Mouse (Mus musculus) ES-CJ7 (cell line): ENCODE results near the gene Mettl7a2.
A peak's percentile ranks its signal among the peaks of the same experiment; 100 is the strongest.
"Not testable (repeated sequence)": the region's sequence is repeated elsewhere in the genome, so short reads cannot be mapped to it uniquely, and the experiment has no call there.

ENCODE experiments used
- DNase-seq: peaks from one replicate; pipeline ENCODE4 v3.0.0; 2011; ENCODE audit warnings: low read depth, low spot score

Mettl7a2 gene

GRCm38 (mm10) chr15:100337328-100337727 is 15.7 kb upstream of the Mettl7a2 start:
- not testable (repeated sequence) for DNase-seq

DNA sequence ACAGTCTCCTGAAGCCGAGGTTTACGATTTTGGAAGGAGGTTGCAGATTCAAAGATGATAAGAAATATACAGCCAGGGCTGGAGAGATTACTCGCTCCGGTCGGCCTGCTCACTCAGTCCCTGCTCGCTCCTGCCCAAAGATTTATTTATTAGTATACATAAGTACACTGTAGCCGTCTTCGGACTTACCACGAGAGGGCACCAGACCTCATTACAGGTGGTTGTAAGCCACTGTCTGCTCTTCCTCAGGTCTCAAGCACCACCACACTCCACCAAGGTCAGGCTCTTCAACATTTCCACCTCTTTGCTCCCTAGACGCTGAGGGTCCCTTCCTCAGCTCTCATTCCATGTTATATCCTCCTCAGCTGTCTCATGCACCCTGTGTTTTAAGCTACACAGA is 15.2 kb upstream of the Mettl7a2 start:
- peak; percentile 77 for DNase-seq

DNA sequence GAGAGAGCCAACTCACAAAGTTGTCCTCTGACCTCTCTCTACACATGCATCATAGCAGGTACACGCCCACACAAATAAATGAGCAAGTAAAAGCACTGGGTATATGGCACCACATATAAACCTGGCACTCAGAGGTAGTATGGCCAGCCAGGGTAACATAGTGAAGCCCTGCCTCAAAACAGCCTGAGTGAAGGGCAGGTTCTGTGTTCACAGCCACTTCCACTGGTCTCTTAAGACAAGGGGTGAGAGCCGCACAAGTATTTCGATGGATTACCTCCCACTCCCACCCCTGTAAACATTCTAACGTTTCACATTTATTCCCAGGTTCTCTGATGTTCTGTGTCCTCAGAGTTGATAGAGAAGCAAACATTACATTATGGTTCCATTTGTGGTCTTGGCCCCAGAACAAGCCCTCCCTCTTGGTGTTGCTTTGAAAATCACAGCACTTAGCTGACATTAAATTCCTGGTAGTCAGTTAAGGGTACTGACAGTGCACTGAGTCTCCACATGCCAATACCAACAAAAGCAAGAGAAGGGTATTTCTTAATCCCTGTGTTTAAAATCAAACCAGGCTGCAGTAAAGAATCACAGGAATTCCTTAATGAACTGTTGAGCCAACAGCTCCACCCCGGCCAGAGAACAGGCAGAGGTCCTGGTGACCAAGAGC is 11.6 kb upstream of the Mettl7a2 start:
- DNase-seq, result not testable (repeated sequence)

- no peak for DNase-seq
Observed at GRCm38 (mm10) chr15:100345484-100345883, 7.5 kb upstream of the Mettl7a2 start.

GRCm38 (mm10) chr15:100346761-100347160 is 6.2 kb upstream of the Mettl7a2 start:
- DNase-seq, result no peak

DNA sequence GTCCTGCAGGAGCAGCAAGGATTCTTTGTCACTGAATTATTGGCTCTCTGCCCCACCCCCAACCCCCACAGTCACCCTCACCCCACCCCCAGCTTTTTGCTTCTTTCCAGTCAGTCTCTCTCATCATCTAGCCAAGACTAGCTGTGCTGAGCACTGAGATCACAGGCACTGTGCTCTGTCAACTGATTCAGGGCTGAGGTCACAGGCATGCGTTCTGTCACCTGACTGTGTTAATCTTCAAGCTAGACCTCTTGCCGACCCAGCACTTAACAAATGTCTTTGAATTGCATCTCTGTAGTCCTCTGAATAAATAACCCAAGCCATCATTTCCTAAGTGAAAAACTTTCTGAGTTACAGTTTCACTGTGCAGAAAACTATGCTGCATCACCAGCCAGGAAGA is 3.5 kb upstream of the Mettl7a2 start:
- DNase-seq, result no peak

DNA sequence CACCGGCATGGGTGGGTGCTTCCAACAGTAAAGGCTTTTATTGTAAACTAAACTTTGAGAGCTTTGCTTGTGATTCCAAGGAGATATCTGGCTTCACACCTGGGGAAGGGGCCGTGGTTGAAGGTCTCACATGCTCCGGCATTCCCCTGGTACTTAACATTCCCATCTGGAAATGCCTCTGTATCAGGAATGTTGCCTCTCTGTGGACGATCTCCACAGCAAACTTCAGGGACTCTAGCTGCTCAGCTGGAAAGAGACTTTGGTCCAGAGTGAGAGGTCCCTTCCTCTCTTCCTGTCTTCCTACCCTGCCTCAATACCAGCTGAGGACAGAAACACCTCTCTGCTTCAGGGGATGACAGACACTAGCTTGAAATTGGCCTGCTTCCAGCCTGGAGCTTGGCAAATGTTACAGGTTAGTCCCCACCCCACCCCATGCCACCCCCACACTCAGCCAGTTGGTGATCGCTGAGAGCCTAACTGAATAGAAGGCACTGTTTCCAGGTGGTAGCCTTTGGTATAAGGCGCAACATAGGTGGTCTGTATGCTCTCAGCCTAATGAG is 1.4 kb upstream of the Mettl7a2 start:
- no peak for DNase-seq

GRCm38 (mm10) chr15:100353399-100353798 is 399 bp downstream of the Mettl7a2 start:
- DNase-seq, result not testable (repeated sequence)

GRCm38 (mm10) chr15:100355876-100356275 is 2.9 kb downstream of the Mettl7a2 start:
- DNase-seq, result no peak

- no peak for DNase-seq
Observed at GRCm38 (mm10) chr15:100364242-100364641, 11.2 kb downstream of the Mettl7a2 start, which contains the start of gene Higd1c. TSS of gene Higd1c (plus strand) at chr15:100364542.

GRCm38 (mm10) chr15:100365967-100366366 is 13.0 kb downstream of the Mettl7a2 start:
- DNase-seq, result not testable (repeated sequence)

- no peak for DNase-seq
Observed at GRCm38 (mm10) chr15:100367119-100367518, 14.1 kb downstream of the Mettl7a2 start.

DNA sequence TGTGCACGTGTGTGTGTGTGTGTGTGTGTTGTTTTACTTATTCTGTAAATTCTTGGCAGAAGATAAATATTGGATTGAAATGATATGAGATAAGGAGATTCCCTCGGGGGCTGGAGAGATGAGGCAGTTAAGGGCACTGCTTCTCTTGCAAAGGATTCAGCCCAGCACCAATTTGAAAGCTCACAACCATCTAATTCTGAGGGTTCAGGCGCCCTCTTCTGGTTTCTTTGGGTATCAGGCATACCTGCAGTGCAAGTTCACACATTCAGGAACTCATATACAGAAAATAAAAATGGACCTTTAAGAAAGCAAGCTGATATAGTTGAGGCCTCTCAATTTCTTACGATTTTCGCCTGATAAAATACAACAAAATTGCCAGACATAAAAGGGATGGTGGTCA is 22.1 kb downstream of the Mettl7a2 start:
- peak; percentile 71 for DNase-seq

DNA sequence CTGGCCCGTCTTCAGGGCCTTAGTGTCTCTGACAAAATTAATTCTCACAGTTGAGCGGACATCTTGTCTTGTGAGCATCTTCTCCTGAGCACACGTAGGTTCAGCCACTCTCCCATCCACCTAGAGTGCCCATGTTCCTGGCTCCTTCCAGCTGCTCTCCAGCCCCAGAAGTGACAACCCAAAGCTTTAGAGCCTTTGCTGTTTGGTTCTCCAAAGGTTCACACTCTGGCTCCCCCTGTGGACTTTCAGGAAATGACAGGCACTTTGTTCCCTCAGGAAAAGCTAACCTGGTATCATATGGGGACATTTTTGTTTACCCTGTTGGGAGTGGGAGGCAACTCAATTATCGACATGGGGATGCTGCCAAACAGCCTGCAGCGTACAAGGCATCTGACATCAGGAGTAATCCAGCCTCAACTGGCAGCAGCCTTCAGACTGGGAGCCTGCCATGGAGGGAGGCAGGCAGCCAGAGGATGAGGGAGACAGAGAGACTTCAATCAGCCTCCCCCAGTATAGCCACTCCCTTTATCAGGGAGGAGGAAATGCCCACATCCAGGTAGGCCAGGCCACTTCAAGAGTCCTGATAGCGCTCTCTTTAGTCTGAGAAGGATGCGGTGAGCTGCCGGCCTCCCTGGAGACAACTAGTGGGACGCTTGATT is 25.0 kb downstream of the Mettl7a2 start:
- not testable (repeated sequence) for DNase-seq

DNA sequence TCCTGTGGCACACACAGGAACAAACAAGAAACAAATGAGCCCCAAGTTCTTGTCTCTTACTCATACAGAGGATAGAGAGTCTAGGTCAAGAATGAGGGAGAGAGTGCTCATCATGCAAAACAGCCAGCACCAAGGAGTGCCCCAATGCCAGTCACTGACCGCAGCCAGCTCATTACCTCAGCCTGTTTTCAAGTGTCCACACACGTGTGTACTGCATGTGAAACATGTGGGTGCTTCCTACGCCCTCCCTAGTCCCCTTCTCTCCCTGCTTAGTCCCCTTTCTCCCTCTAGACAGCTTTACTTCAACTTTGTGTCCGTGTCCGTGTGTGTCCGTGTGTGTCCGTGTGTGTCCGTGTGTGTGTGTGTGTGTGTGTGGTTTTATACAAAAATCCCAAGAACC is 26.7 kb downstream of the Mettl7a2 start:
- DNase-seq, result no peak

DNA sequence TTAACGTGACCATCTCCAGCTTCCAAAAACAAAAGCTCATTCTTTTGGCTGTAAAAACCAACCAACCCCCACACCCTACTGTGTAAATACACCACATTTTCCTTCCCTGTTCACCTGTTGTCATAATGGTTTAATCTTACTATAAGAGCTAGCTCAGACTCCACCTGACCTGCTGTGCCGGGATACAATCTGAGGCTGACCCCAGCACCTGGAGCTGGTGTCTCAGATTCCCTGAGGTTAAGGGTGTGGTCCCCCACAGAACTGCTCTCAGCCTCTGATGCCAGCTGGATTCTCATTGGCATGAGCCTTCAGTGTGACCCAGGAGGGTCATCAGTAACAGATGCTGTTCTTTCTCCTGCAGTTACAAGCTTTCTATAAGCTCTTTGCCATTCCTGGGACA is 27.1 kb downstream of the Mettl7a2 start:
- no peak for DNase-seq

DNA sequence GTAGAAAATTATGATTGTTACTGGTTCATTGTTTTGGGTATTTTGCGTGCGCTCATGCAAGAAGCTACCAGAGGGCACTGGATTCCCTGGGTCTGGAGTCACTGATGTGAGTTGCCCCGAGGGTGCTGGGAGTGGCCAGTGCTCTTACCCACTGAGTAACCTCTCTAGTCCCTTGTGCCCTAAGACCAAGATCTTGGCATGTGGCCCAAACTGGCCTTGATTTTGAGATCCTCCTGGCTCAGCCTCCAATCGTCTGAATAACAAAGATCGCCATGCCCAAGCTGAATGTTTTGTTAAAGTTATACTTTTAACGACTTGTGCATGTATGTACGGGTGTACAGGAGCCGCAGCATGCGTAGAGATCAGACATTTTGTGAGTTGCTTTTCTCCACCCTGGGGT is 32.7 kb downstream of the Mettl7a2 start:
- no peak for DNase-seq

- DNase-seq, result no peak
Observed at GRCm38 (mm10) chr15:100387544-100388223, 34.7 kb downstream of the Mettl7a2 start.

DNA sequence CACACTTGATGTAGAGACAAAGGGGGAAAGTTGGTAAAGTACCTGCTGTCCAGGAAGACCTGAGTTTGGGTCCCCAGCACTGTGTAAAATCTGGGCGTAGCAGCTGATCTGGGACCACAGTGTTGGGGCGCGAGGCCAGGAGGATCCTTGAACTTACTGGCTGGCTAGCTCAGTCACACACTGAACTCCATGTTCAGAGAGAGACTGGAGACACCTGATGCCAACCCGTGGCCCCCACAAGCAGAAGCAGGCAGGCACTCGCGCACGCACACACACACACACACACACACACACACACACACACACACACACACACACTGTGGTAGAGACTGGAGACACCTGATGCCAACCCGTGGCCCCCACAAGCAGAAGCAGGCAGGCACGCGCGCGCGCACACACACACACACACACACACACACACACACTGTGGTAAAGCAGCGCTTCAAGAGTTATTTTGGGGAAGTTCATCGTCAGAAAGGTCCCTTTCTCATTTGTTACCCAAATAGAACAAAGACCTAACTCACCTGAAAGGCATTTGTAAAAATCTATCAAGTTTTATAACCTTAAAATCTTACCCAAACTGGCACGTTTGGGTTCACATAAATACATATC is 35.3 kb downstream of the Mettl7a2 start:
- DNase-seq, result no peak

GRCm38 (mm10) chr15:100388886-100389285 is 35.9 kb downstream of the Mettl7a2 start:
- no peak for DNase-seq

- no peak for DNase-seq
Observed at GRCm38 (mm10) chr15:100391066-100391465, 38.1 kb downstream of the Mettl7a2 start.

DNA sequence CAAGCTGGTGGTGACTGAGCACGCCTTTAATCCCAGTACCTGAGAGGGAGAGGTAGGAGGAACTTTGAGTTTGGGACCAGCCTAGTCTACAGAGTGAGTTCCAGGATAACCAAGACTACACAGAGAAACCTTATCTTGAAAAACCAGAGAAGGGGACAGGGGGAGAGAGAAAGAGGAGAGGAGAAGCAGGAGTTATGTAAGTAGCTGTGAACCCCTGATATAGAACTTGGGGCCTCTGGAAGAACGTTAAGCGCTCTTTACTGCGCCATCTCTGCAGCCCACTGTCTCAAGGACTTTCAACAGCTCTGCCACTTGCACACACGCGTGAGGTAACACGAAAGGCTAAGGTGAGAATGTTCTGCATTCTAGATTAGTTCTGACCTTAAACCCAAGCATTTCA is 38.6 kb downstream of the Mettl7a2 start:
- DNase-seq, result no peak
